Mouse (Mus musculus) right cerebral cortex, adult 18-20 months (tissue): ENCODE measurements at regions not wholly inside any gene's neighbourhood (a gene's known extent, or its start where the extent isn't known, plus 50 kb on each side); places are given as distances from the start of the nearest gene placed in this dataset.

Experiments used
- DNase-seq: peaks from one replicate; pipeline ENCODE4 v3.0.0; 2022; ENCODE audit warnings: mixed read lengths

DNA sequence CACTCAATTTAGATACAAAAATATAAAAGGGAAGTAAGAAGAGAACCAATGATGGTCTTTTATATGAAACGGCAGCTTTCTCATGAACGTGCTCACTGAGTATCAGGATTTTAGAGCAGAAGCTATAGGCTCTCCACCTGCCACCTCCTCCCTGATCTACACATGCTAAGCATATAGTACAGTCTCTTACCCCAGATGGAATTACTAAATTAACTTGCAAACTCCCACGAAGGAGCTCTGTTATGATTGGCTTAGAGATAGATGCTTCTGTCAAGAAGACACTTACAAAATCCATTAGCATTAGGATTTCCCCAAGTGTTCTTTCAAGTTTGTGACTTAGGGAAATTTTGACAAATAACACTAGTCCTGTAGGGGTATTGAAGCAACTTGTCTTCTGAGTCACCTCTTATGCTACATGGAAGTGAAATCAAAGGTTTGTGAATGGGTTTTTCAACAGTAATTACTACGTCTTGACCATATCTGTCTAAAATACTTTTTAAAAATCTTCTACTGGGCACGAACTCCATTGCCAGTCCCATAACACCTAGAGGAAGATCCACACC lies 60.6 kb downstream of the Crygs start:
- no peak for DNase-seq

DNA sequence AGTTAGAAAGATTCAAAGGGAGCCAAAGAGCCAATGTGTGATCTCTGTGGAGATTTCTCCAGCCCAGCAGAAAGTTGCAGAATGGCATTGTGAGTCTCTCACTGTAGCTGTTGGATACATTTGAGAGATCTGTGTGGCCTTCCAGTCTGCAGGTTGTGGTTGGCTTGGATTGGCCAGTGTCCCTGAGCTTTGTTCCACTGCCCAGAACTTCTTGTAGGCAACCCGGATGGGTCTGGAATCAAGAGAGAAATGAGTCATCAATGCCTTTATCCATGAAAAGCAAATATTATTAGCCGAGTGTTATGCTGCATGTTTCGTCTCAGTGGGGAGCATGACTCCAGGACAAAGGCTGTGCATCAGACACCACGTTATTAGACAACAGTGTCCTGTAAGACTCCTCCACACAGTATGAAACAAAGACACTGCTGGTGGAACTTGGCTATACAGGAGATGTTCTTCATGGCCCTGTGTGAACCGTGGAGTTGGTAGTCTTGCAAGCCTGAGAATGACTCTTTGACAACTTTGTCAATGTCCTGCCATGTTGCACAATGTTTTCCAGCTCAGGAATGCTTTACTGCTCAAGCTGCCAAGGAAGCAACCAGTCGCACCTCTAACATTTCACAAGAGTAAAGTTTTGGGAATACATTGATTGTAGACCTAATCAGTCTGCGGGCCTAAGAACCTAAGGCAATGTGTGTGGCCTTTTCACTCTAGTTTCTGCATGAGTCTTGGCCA lies 67.1 kb downstream of the Crygs start:
- no peak for DNase-seq

DNA sequence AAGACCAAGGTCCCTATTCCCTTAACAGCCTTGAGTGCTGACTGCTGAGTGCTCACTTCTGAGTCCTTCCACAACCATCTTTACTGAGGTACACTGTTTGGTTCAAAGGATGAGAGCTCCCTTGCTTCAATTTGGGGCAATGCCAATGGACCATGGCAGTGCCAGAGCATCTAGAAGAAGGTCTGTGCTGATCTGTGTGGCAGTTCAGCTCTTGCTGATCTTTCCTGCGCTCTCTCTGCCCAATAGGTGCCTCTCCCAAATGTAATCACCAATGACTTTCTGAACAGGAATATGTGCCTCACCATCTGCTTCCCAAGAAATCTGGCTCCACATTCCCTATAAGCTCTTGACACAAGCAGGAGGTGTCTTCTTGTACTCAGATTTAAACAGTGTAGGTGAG lies 67.9 kb downstream of the Crygs start:
- peak; percentile 21 for DNase-seq

DNA sequence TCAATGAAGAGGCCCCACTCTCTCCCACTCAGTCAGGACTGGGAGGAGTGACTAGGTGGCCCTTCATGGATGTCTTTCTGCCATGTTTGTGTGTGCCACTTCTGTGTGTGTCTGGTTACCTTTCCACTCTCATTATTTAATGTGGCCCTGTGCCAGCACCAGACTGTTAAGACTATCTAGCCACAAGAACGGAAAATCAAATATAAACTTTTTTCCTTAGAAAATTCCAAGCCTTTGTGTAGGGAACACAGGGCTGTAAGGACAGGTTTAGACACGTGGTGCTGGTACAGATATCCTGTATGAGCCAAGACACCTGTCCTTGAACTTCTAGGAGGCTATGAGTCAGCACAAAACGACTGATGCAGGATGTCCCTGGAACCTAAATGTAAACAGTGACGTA lies 69.9 kb downstream of the Crygs start:
- DNase-seq = no peak

DNA sequence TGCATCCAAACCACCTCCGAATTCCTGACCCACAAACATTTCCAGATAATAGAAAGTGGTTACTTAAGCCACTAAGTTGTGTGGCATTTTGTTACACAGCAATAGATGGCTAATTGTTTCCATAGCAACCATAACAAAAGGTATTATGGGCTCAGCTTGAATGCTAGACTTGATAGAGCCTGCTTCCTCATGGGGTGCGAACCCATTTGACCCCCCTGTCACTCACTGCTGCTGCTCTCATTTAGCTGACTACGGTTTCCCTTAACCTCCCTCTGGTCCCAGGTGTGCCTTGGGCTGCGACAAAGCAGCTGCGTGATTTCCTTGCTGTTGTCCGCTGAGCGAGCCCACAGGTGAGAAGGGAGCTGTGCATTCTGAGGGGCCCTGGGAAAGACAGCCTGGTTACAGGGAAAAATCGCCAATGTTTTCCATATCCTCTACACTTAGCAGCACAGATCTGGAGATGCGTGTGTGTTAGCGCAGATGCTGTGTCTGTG lies 76.8 kb downstream of the Crygs start:
- DNase-seq = no peak

DNA sequence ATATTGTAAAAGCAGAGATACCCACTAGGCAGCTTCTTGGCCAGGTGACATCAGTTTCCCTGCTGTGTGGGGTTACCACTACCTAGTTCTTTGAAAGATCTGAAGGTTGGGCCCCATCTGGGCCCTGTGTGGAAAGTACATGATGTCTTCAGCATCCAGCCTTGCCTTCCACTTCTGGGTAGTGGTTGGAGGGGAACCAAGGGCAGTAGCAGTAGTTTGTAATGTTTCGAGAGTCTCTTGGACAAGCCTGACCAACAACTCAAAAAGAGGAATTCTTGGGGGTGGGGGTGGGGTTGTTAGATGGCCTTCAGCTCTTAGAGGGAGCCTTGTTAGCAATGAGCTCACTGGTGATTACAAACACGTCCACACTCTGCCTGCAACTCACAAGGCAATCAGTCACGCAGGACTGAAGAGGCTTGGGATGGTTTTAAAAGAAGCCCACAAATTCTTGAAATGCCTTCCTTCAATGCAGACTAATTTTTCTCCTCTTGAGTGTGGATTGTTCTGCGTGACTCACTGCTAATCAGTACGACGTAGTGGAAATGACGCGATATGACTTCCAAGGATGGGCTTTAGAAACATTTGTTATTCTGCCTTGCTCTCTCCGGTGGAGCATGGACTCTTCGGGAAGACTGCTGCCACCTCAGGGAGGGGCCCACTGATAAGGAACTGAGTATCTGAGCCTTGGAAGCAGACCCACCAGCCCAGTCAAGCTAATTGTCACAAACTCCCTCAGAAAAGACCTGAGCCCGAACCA lies 76.9 kb upstream of the Dgkg start:
- no peak for DNase-seq

DNA sequence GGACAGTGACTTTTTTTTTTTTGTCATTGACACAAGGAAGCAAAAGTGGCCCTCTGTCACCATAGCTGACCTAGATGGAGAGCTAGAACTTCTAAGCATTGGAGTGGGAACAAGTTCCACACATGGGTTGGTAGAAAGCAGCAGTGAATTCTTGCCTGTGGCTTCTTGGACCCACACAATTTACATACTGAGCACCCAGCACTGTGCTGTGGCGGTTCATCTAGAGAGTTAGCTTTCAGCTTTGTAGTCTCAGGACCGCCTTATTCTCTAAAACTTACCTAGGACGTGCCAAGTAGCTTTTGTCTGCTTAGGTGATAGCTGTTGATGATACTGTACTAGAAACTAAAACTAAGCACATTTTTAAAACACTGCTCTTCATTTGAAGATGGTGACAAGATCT lies 72.1 kb upstream of the Dgkg start:
- no peak for DNase-seq

DNA sequence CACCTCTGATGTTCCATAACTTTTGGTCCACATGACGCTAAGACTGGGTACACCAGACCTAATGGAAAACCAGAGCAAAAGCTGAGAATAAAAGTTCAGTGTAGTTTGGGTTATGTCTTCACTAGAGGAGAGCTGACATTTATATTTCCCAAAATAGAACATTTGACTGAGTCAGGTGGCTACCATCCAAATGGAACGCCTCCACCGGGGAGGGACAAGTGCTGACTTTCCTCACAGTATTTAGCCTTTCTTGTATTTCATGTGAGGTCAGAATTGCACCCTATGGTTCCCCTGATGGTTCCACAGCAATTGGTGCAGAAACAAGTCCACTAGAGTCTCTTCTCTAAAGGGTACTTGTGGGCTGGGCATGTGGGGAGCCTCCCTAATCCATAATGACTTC lies 68.2 kb upstream of the Dgkg start:
- peak; percentile 19 for DNase-seq

DNA sequence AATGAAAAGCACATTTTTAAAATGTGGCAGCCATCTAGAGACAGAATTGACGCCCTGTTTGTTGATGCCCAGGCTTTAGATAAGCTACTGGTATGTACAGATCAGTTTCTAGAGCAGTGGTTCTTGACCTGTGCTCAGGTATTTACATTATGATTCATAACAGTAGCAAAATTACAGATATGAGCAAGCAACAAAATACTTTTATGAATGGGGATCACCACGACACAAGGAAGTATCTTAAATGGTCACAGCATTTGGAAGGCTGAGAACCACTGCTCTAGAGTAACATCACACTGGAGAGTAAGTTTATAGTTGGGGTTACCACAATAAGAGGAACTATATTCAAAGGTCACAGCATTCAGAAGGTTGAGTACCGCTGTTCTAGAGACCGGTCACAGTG lies 66.3 kb upstream of the Dgkg start:
- DNase-seq = no peak

DNA sequence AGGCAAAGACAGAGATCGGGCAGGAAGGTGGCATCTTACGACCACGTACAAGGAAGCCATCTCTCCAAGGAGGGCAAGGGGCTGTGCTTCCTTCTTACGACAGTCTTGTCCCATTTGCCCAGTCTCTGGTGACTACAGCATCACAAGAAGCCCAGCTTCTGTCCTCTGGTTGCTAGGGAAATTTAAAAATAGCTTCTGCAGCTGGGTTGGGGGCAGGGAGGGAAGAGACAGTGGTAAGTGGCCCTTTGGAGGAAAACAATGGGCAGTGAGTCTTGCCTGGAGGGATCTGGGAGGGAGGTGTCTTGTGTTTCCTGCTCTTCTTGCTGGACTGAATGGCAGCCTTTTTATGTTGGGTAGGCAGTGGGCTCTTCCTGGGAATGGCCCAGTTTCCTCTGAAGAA lies 62.8 kb upstream of the Dgkg start:
- no peak for DNase-seq

DNA sequence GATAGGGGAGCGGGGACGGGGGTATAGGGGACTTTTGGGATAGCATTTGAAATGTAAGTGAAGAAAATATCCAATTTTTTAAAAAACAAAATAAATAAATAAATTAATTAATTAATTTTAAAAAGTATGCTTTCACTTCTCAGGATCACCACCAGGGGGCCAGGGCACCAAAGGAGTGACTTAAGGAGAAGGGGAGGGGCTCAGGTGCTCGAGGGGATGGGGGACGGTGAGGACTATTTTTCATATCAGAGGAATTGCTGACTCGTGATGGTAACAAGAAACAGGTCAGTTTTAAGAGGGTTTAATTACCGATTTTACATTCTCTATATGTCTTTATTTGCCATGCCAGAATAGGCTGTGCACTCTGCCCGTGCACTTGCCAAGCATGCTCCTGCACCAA lies 62.3 kb upstream of the Dgkg start:
- DNase-seq = no peak

DNA sequence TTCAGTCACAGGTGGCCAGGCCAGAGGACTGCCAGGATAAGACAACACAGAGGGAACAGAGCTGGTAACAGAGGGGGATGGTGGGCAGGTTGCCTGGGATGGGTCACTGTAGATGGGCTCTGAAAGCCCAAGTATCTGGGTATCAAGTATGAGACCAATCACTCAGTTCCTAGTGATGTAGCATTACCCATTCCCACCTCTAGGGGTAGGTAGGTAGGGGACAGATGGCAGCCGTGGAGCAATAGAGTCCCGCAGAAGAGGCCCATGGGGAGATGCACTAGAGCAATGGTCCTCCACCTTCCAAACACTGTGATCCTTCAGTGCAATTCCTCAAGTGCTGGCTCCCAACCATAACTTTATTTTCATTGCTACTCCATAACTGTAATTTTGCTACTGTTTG lies 60.4 kb upstream of the Dgkg start:
- no peak for DNase-seq

DNA sequence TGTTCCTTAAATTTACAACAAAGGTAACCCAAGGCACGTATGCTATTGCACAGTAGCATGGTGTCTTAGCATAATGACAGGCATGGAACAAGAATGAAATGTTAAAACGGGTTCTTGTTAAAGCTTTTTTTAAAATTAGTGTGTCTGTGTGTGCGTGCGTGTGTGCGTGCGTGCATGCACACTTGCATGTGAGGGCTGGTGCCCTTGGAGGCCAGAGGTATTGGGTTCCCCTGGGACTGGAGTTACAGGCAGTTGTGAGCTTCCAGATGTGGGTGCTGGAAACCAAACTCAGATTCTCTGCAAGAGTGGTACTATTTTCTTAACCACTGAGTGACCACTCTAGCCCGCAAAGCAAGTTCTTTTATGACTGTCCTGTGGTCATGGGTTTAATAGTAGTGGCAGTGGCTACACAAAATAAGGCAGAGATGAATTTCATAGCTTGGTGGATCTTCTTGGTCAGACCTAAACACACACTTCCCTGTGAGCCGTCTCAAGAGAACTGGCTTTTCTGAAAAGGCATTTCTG lies 59.3 kb upstream of the Dgkg start:
- DNase-seq = no peak

DNA sequence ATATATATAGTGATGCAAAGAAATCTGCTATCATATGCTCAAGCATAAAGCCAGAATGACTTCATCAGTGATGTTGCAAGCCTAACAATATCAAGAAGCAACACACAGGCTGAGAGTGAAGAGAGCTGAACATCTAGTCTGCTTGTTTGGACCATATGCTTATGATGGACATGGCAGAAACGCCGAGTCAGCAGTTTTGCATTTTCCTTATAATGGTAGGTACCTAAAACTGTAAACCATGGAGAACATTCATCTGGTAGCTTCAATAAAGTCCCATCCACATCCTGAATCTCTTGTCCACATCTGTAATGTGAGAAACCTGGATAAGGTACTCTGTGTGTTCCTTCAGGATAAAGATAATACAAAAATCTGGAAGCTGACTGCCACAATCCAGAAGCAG lies 57.3 kb upstream of the Dgkg start:
- no peak for DNase-seq

DNA sequence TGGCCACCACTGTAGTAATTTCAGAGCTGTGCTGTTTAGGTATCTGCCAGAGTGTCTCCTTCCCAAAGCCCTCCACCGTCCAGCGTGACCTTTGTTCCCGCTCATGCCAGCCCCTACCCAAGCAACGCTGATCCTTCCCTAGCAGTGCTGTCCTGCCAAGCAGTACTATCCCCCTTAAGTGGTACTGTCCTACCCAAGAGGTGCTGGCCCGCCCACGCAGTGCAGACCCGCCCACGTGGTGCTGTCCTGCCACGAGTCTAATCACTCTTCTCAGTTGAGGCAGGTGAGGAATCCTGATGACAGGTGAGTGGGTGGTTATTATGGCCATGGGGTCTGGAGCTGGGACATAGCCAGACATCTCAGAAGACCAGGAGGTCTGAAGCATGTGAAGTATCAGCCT lies 51.7 kb upstream of the Dgkg start:
- DNase-seq = no peak
